Mouse (Mus musculus) small intestine, adult 2 months (tissue): ENCODE results near the gene Rtl6. TPM values are rescaled to one million over a fixed set of nuclear protein-coding genes. Genes with fewer than 3 reads are reported as not detected.

ENCODE experiments used
- H3K27ac ChIP-seq: fragments of 200-500 bp; 2 replicates; pipeline ENCODE4 v1.5.1; 2012; ENCODE audit warnings: low read depth, low read length, control low read depth, inconsistent platforms; ENCODE audit not compliant: insufficient read depth
- H3K27me3 ChIP-seq: fragments of 200-500 bp; 2 replicates; pipeline ENCODE4 v1.6.1; 2012; ENCODE audit warnings: mild to moderate bottlenecking, moderate library complexity, low read length, inconsistent platforms; ENCODE audit not compliant: control insufficient read depth, insufficient read depth
- H3K36me3 ChIP-seq: fragments of 200-500 bp; 2 replicates; pipeline ENCODE4 v1.6.1; 2012; ENCODE audit warnings: mild to moderate bottlenecking, low read length, control low read depth, inconsistent platforms; ENCODE audit not compliant: control insufficient read depth, insufficient read depth
- H3K4me1 ChIP-seq: fragments of 200-500 bp; 2 replicates; pipeline ENCODE4 v1.6.1; 2012; ENCODE audit warnings: low read length, inconsistent platforms, mixed read lengths; ENCODE audit not compliant: control insufficient read depth, insufficient read depth, insufficient read length
- H3K4me3 ChIP-seq: fragments of 200-500 bp; 2 replicates; pipeline ENCODE4 v1.5.1; 2012; ENCODE audit warnings: low read depth, mild to moderate bottlenecking, control low read depth, inconsistent platforms, low read length, moderate library complexity
- CTCF ChIP-seq: fragments of 200-500 bp; IDR thresholded peaks from 2 replicates; pipeline ENCODE4 v1.5.1; 2012; ENCODE audit warnings: low read depth, mild to moderate bottlenecking, control low read depth, inconsistent platforms, low read length, moderate library complexity, mixed read lengths; ENCODE audit not compliant: insufficient replicate concordance, insufficient read length; ENCODE audit errors: extremely low read depth
- POLR2A ChIP-seq: fragments of 200-500 bp; IDR thresholded peaks from 2 replicates; pipeline ENCODE4 v1.6.1; 2012; ENCODE audit warnings: low read depth, mild to moderate bottlenecking, control low read depth, inconsistent platforms, low read length, moderate library complexity
- WGBS: fragments of 180-500 bp; shearing (Covaris S2); methylation state at CpG from one replicate; pipeline ENCODE4 v1.1.7; 2018; 5-methylcytosine and 5-hydroxymethylcytosine counted together
- polyA plus RNA-seq: library from polyadenylated mRNA; depleted of rRNA; stranded (reverse); fragments of >200 nt; gene quantifications from 2 replicates; pipeline ENCODE4 v1.2.3, GENCODE M21; 2012

Gene Rtl6
- polyA plus RNA-seq, 1 experiment, result 2.9 TPM

DNA sequence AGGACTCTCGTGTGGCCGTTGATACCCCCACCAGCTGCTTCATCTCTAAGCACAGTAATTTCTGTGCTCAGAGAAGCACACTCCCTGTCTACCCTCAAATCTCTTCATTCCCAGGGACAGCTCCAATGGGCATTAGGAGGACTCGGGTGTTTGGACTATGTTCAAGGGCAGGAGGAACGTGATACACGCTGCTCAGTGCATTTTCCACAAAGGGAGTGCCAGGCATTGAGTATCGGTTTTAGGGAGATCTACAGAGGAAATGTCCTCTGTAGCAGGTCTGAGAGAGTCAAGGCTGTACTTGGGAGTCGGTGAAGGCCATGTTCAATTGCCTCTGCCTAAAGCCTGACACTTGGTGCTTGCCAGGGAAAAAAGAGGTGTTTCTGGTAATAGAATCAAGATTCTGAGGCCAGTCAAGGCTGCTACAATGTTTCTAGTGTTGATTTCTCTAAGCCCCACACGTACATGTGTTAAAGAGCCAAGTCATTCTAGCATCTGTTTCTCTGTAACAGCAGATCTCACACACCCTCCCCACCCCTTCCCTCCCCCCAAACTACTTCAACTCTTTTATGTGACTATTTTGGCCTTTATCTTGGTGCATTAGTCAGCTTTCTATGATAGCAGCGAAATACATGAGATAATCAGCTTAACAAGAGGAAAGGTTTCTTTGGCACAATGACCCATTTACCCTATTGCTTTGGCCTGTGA, 37.8 kb upstream of the Rtl6 start:
- no peak for TF ChIP-seq CTCF
- no peak for TF ChIP-seq POLR2A
- Histone ChIP-seq H3K4me3 (no peak overlapping the region), H3K4me1 (no peaks in the 10 kb centered on the region), H3K27ac (no peak overlapping the region), H3K36me3 (no peaks in the 10 kb centered on the region), H3K27me3 (no peaks in the 10 kb centered on the region)
- WGBS, result 48% methylated on average over 9 of the region's 9 CpGs

DNA sequence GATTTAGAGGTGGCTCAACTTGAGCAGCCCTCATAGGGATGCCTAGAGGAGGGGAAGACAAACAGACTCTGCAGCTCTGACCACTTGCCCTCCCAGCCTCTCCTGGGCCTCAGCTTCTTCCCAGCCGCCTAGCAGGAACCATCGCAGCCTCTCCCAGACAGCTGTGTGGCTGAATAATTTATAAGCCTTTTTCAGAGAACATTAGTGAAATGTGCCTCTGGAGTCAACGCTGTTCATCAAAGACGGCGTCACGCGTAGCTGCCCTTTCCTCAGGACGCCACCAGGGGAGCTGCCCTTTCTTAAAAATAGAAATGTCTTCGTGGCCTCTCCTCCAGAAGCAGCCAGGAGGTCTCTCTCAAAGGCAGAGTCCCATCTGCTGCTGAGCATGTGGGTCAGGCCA, 35.9 kb upstream of the Rtl6 start:
- no peaks in the 10 kb centered on the region for H3K36me3 ChIP-seq
- no peaks in the 10 kb centered on the region for H3K4me1 ChIP-seq
- no peak overlapping the region for H3K4me3 ChIP-seq
- no peaks in the 10 kb centered on the region for H3K27me3 ChIP-seq
- WGBS, result 67% methylated on average over 9 of the region's 9 CpGs
- H3K27ac ChIP-seq, result no peak overlapping the region
- TF ChIP-seq CTCF (0 out of 2 replicates have a peak, but pooled peaks have one; percentile 14), POLR2A (no peak)

DNA sequence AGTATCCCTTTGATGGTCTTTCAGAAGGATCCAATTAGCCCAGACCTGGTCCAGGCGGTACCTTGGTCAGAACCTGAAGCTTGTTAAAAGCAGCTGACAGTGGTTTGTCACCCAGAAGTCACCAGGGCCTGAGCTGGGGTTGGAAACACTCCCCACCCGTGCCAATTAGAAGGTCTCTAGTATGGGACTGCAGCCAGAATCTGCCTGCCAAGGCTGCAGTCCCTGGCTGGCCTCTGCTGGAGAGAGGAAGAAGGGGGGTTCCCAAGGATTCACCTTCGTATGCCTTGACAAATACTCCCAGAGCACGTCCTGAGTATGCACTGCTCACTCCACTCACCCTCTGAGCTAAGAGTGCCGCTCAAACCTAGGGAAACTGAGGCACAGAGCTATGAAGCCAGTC, 34.6 kb upstream of the Rtl6 start:
- Histone ChIP-seq H3K27ac (no peak overlapping the region), H3K4me1 (no peaks in the 10 kb centered on the region), H3K36me3 (no peaks in the 10 kb centered on the region), H3K27me3 (no peaks in the 10 kb centered on the region), H3K4me3 (no peak overlapping the region)
- no peak for TF ChIP-seq POLR2A
- TF ChIP-seq CTCF, result no peak
- WGBS, result 70% methylated on average over 5 of the region's 5 CpGs

DNA sequence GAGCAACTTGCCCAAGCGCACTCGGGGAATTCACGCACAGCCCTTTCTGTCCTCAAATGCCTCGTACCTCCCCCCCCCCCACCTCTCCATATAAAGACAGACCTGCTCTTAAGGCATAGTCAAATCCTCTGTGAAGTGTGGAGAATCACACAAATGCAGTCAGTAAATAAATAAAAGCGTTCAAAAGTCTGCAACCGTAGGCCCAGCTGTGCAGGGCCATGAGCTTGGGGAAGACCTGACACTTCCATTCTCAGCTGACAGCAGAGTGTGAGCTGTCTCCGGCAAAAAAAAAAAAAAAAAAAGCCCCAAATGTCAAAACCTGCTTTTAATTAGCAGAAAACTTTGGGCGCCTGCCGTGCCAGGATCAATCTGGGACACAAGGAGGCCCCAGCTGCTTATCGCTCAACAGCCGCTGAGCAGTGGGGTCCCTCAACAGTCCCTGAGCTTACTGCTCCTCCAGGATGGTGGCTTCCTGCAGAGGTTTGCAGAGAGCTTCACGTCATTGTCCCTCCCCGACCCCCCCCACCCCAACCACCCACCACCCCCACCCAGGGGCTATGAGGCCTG, 34.0 kb upstream of the Rtl6 start:
- 68% methylated on average over 13 of the region's 13 CpGs for WGBS
- Histone ChIP-seq H3K27me3 (no peaks in the 10 kb centered on the region), H3K4me3 (no peak overlapping the region), H3K27ac (no peak overlapping the region), H3K4me1 (no peaks in the 10 kb centered on the region), H3K36me3 (no peaks in the 10 kb centered on the region)
- no peak for TF ChIP-seq POLR2A
- no peak for TF ChIP-seq CTCF

DNA sequence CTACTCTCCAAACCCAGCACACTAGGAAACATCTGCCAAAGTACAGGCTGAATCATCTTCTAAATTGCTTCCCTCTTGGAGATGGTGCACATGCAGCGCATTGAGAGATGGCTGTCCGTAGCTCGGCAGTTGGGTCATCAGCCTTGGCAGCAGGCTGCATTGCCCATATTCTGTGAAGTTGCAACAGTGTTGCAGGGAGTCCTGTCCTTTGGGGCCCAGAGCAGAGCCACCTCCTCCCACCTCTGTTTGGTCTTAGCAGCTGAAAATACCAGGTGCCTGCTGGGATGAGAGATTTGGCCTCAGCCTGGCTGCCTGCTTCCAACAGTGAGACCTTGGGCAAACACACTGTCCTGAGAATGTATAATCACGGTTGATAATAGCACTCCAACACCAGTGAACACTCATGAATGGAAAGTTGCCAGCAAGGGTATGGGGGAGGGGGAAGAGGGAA, 30.8 kb upstream of the Rtl6 start:
- TF ChIP-seq POLR2A (no peak), CTCF (no peak)
- H3K4me1 ChIP-seq, result no peaks in the 10 kb centered on the region
- no peaks in the 10 kb centered on the region for H3K27me3 ChIP-seq
- H3K4me3 ChIP-seq, result no peak overlapping the region
- no peak overlapping the region for H3K27ac ChIP-seq
- H3K36me3 ChIP-seq, result no peaks in the 10 kb centered on the region
- 58% methylated on average over 4 of the region's 4 CpGs for whole genome bisulfite sequencing

DNA sequence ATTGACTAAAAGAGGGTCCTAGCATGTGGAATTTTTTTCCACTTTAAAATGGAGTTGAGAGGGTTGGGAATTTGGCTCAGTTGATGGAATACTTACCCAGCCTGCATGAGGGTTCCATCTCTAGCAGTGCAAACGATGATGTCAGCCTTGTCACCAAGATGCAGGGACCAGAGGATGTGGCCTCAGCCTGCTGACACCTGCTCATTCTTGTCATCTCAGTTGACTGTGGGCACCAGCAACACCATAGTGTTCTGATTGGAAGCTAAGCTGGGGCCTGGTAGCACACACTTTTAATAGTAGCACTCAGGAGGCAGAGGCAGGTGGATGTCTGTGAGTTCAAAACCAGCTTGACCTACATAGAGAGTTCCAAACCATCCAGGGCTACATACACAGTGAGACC, 21.0 kb upstream of the Rtl6 start:
- TF ChIP-seq POLR2A, result no peak
- no peak for TF ChIP-seq CTCF
- H3K36me3 ChIP-seq, result no peaks in the 10 kb centered on the region
- H3K27ac ChIP-seq, result no peak overlapping the region
- 70% methylated on average over 1 of the region's 1 CpGs for WGBS
- 0 out of 2 replicates have a peak, but pooled peaks cover 3% of the 10 kb centered on the region for H3K27me3 ChIP-seq
- H3K4me1 ChIP-seq, result no peaks in the 10 kb centered on the region
- no peak overlapping the region for H3K4me3 ChIP-seq

DNA sequence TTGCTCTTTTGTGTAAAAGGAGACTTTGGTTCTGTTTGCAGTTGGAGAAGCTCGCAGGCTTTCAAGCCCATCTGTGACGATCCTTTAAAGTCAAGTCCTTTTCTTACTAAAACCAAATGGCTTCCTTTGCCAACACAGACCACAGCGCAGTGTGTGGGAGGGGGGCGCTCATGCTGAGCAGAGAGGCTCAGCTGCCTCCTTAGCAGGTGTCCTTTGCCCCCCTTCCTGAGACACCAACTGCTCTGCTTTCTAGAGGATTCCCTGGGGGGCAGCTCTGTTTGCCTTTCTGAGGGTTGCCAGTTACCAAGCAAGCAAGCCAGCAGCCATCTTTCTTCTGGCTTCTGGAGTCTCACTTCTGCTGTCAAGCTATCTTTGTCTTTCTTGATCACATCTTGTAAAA, 19.4 kb upstream of the Rtl6 start:
- 0 out of 2 replicates have a peak, but pooled peaks cover 3% of the 10 kb centered on the region for H3K27me3 ChIP-seq
- no peak overlapping the region for H3K27ac ChIP-seq
- H3K4me3 ChIP-seq, result no peak overlapping the region
- no peaks in the 10 kb centered on the region for H3K4me1 ChIP-seq
- no peaks in the 10 kb centered on the region for H3K36me3 ChIP-seq
- no peak for TF ChIP-seq POLR2A
- TF ChIP-seq CTCF, result no peak
- 59% methylated on average over 4 of the region's 4 CpGs for WGBS
